Comparison of ENCODE assay signal across 20 mouse cellular contexts in genomic region chr1:144120042-144120441, GRCm38 (mm10). TPM values are rescaled to one million over a fixed set of nuclear protein-coding genes. Genes with fewer than 3 reads are reported as not detected.
"Had no signal": no experiment of that assay in that cellular context is flagged by ENCODE, and none has a peak within 500 bp of the region (broad histone marks: within the 10 kb centered on the region; RNA-seq: fewer than 3 reads in every experiment).

No protein-coding gene starts in this region.

- H3K9me3 ChIP-seq: liver, embryonic 12.5 days; lung, embryonic 15.5 days; midbrain, embryonic 10.5 days; midbrain, embryonic 12.5 days; neural tube, embryonic 13.5 days; neural tube, embryonic 15.5 days had no signal

- H3K4me1 ChIP-seq: liver, embryonic 12.5 days; lung, embryonic 15.5 days; midbrain, embryonic 12.5 days; neural tube, embryonic 13.5 days; neural tube, embryonic 15.5 days had no signal

- H3K4me3 ChIP-seq: liver, embryonic 12.5 days; lung, embryonic 15.5 days; midbrain, embryonic 10.5 days; midbrain, embryonic 12.5 days; myocyte; neural tube, embryonic 13.5 days; neural tube, embryonic 15.5 days had no signal

- H3K27me3 ChIP-seq: liver, embryonic 12.5 days; lung, embryonic 15.5 days; midbrain, embryonic 12.5 days; neural tube, embryonic 13.5 days; neural tube, embryonic 15.5 days had no signal

- DNase-seq: lung, postnatal 14 days; lung, postnatal 36 days; midbrain, embryonic 14.5 days; right cerebral cortex, adult 18-20 months; right cerebral cortex, postnatal 25 days; right cerebral cortex, postnatal 4 days; spleen, adult 18-20 months; thymus, adult 18-20 months; thymus, postnatal 14 days; thymus, postnatal 36 days had no signal

- H3K9ac ChIP-seq: liver, embryonic 12.5 days; liver, embryonic 14.5 days; lung, embryonic 15.5 days; midbrain, embryonic 12.5 days; neural tube, embryonic 13.5 days; neural tube, embryonic 15.5 days had no signal

- ATAC-seq: liver, embryonic 12.5 days; midbrain, embryonic 16.5 days had no signal

- H3K27ac ChIP-seq: liver, embryonic 12.5 days; liver, embryonic 14.5 days; lung, embryonic 15.5 days; midbrain, embryonic 10.5 days; midbrain, embryonic 12.5 days; neural tube, embryonic 13.5 days; neural tube, embryonic 15.5 days had no signal

- H3K4me2 ChIP-seq: liver, embryonic 12.5 days; lung, embryonic 15.5 days; midbrain, embryonic 12.5 days; neural tube, embryonic 13.5 days; neural tube, embryonic 15.5 days had no signal

- H3K36me3 ChIP-seq: liver, embryonic 12.5 days; lung, embryonic 15.5 days; midbrain, embryonic 10.5 days; midbrain, embryonic 12.5 days; neural tube, embryonic 13.5 days; neural tube, embryonic 15.5 days had no signal

RNA-seq across cellular contexts. Expression of gene Rgs13, which starts 57.1 kb away (rescaled TPM):
- polyA plus RNA-seq: liver, embryonic 12.5 days; liver, embryonic 14.5 days; liver, embryonic 16.5 days; myocyte had no signal
